Mouse (Mus musculus): ENCODE results near the gene Rhcg. TPM values are rescaled to one million over a fixed set of nuclear protein-coding genes. Genes with fewer than 3 reads are reported as not detected.

The Rhcg gene
- polyA plus RNA-seq, 1 experiment from 2014 or later, result 5.5 TPM

DNA sequence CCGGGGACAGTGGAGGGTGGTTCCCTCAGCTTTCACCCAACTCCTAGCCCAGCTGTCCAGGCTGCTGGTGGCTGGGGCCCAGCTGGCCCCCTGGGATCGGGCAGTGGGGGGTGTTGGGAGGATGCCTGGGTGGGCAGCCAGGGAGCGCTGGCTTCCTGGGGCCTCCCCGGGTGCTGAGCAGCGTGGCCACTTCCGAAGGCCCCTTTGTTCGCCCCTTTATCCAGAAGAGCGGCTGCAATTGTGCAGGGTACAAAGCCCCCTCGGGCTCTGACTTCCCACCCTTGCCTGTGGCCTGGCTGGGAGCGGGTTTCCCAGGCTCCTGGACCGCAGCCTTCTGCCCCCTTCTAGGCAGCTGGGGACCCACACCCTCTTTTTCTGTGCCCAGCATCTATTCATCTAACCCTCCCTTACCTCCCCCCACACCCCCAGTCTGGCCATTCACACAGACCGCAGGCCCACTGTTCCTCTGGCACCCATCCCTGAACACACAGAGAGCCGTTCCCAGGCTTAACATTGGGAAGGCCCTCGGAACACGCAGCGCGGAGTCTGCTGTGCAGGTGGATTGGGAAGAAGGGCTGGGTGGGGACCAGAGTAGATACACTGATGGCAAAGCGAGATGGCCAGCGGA lies 45.2 kb downstream of the Rhcg start:
- Histone ChIP-seq H3K9me3 (ENCODE audit: control insufficient read depth, low read length) (no peaks in the 10 kb centered on the region), H3K36me3 (ENCODE audit: control insufficient read depth, insufficient read depth, low read length) (no peaks in the 10 kb centered on the region), H3K9ac (ENCODE audit: low read length) (peak overlapping the region; percentile 23; the same call in 1 of the 2 replicates), H3K4me2 (ENCODE audit: low read depth, low read length, severe bottlenecking) (no peak overlapping the region), H3K4me3 (ENCODE audit: low read depth, low read length) (no peak overlapping the region), H3K27ac (ENCODE audit: low read depth, low read length) (peak overlapping the region; percentile 1; the same call in 1 of the 2 replicates), H3K4me1 (replicated peaks; ENCODE audit: control insufficient read depth, insufficient read depth, low read length) (peaks cover 21% of the 10 kb centered on the region), H3K27me3 (ENCODE audit: control insufficient read depth, insufficient read depth, low read length) (no peaks in the 10 kb centered on the region)
- ATAC-seq (replicated peaks; ENCODE audit: low FRiP score) (peak; percentile 51; the same call in 1 of the 2 replicates), DNase-seq (ENCODE audit: low spot score) (peak; percentile 58)
- 30% methylated on average over 19 of the region's 19 CpGs for WGBS

DNA sequence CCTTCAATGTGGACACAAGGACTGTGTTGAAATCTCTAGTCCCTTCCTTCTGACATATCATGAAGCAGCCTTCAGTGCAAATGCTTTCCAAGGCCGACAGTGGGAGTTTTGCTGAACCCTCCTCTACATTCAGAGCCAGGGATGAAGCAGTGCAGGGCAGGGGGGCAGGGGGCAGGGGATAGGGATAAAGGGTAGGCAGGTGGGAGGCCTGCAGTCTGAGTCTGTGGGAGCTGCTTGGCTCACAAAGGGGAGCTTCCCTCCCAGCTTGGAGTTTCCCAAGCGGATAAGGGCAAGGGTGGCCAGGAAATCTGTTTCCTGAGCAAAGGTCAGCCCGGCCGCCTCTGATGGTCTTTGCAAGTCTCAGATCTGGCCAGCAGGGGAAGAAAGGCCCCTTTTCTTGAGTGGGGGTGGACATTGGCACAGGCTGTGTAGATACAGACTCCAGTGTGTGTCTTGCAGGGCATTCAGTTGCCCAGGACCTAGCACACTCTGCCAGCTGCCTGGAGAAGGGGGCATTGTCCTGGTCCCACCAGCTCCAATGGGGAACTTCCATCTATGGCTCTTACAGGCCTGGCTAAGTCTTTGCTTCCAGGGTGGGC lies 48.4 kb downstream of the Rhcg start:
- H3K36me3 ChIP-seq (ENCODE audit: control insufficient read depth, insufficient read depth, low read length), result no peaks in the 10 kb centered on the region
- no peak overlapping the region for H3K9ac ChIP-seq (ENCODE audit: low read length)
- no peaks in the 10 kb centered on the region for H3K9me3 ChIP-seq (ENCODE audit: control insufficient read depth, low read length)
- 31% methylated on average over 4 of the region's 4 CpGs for WGBS
- no peak overlapping the region for H3K4me2 ChIP-seq (ENCODE audit: low read depth, low read length, severe bottlenecking)
- H3K27me3 ChIP-seq (ENCODE audit: control insufficient read depth, insufficient read depth, low read length), result no peaks in the 10 kb centered on the region
- DNase-seq (ENCODE audit: low spot score), result peak; percentile 48
- H3K4me3 ChIP-seq (ENCODE audit: low read depth, low read length), result no peak overlapping the region
- ATAC-seq (replicated peaks; ENCODE audit: low FRiP score), result no peak
- H3K4me1 ChIP-seq (replicated peaks; ENCODE audit: control insufficient read depth, insufficient read depth, low read length), result peaks cover 11% of the 10 kb centered on the region
- no peak overlapping the region for H3K27ac ChIP-seq (ENCODE audit: low read depth, low read length)

DNA sequence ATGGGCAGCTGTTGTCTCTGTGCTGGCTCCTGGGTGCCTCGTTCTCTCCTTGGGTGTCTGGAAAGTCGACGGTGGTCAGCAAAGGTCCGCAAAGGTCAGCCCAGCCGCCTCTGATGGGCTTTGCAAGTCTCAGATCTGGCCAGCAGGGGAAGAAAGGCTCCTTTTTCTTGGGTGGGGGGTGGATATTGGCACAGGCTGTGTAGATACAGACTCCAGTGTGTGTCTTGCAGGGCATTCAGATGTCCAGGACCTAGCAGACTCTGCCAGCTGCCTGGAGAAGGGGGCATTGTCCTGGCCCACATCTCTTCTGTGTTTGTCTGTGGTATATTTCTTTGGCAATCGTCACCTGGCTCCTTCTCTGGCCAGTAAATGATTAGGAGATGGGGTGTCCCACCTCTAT lies 49.2 kb downstream of the Rhcg start:
- H3K36me3 ChIP-seq (ENCODE audit: control insufficient read depth, insufficient read depth, low read length), result no peaks in the 10 kb centered on the region
- H3K27ac ChIP-seq (ENCODE audit: low read depth, low read length), result no peak overlapping the region
- peak; percentile 41 for DNase-seq (ENCODE audit: low spot score)
- no peak for ATAC-seq (replicated peaks; ENCODE audit: low FRiP score)
- H3K27me3 ChIP-seq (ENCODE audit: control insufficient read depth, insufficient read depth, low read length), result no peaks in the 10 kb centered on the region
- H3K9ac ChIP-seq (ENCODE audit: low read length), result no peak overlapping the region
- peaks cover 11% of the 10 kb centered on the region for H3K4me1 ChIP-seq (replicated peaks; ENCODE audit: control insufficient read depth, insufficient read depth, low read length)
- H3K4me3 ChIP-seq (ENCODE audit: low read depth, low read length), result no peak overlapping the region
- H3K4me2 ChIP-seq (ENCODE audit: low read depth, low read length, severe bottlenecking), result no peak overlapping the region
- H3K9me3 ChIP-seq (ENCODE audit: control insufficient read depth, low read length), result no peaks in the 10 kb centered on the region
- WGBS, result 65% methylated on average over 6 of the region's 6 CpGs

DNA sequence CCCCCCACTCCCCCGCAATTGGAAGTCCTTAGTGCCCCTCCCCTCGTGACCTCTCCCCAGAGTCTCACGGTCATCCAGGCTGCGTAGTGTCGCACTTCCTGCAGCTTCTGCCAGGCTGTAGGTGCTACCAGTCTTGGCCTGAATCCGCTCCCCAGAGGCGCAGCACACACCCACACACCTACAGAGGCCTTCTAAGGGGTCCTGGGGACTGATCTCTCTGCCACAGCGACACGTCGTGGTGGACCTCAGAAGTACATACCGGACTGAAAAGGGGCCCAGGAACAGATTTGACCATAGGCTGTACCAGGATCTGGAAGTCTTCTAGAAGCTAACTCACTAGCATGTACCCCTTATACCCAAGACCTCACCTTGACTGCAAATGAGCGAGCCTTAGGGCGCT lies 53.8 kb downstream of the Rhcg start:
- DNase-seq (ENCODE audit: low spot score) (peak; percentile 84), ATAC-seq (replicated peaks; ENCODE audit: low FRiP score) (peak; percentile 57)
- 22% methylated on average over 13 of the region's 13 CpGs for WGBS
- no peaks in the 10 kb centered on the region for H3K9me3 ChIP-seq (ENCODE audit: control insufficient read depth, low read length)
- no peak overlapping the region for H3K4me2 ChIP-seq (ENCODE audit: low read depth, low read length, severe bottlenecking)
- no peak overlapping the region for H3K4me3 ChIP-seq (ENCODE audit: low read depth, low read length)
- no peaks in the 10 kb centered on the region; the same call in 1 of the 2 replicates for H3K4me1 ChIP-seq (replicated peaks; ENCODE audit: control insufficient read depth, insufficient read depth, low read length)
- H3K9ac ChIP-seq (ENCODE audit: low read length), result no peak overlapping the region
- H3K36me3 ChIP-seq (ENCODE audit: control insufficient read depth, insufficient read depth, low read length), result no peaks in the 10 kb centered on the region
- no peak overlapping the region; the same call in 1 of the 2 replicates for H3K27ac ChIP-seq (ENCODE audit: low read depth, low read length)
- H3K27me3 ChIP-seq (ENCODE audit: control insufficient read depth, insufficient read depth, low read length), result no peaks in the 10 kb centered on the region; the same call in 1 of the 2 replicates

DNA sequence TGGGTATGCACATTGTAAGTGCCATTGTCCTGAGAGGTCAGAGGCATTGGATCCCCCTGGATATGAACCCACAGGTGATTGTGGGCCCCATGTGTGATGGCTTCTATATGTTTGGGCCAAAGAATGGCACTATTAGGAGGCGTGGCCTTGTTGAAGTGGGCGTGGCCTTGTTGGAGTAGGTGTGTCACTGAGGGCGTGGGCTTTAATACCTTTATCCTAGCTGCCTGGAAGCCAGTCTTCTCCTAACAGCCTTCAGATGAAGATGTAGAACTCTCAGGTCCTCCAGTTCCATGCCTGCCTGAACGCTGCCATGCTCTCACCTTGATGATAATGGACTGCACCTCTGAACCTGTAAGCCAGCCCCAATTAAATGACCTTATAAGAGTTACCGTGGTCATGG lies 55.1 kb downstream of the Rhcg start:
- H3K9ac ChIP-seq (ENCODE audit: low read length), result no peak overlapping the region
- ATAC-seq (replicated peaks; ENCODE audit: low FRiP score), result no peak
- H3K4me3 ChIP-seq (ENCODE audit: low read depth, low read length), result no peak overlapping the region
- no peaks in the 10 kb centered on the region for H3K9me3 ChIP-seq (ENCODE audit: control insufficient read depth, low read length)
- H3K27ac ChIP-seq (ENCODE audit: low read depth, low read length), result no peak overlapping the region
- H3K27me3 ChIP-seq (ENCODE audit: control insufficient read depth, insufficient read depth, low read length), result no peaks in the 10 kb centered on the region; the same call in 1 of the 2 replicates
- no peak overlapping the region for H3K4me2 ChIP-seq (ENCODE audit: low read depth, low read length, severe bottlenecking)
- peak; percentile 44 for DNase-seq (ENCODE audit: low spot score)
- 51% methylated on average over 5 of the region's 5 CpGs for WGBS
- no peaks in the 10 kb centered on the region for H3K36me3 ChIP-seq (ENCODE audit: control insufficient read depth, insufficient read depth, low read length)
- H3K4me1 ChIP-seq (replicated peaks; ENCODE audit: control insufficient read depth, insufficient read depth, low read length), result peaks cover 10% of the 10 kb centered on the region

DNA sequence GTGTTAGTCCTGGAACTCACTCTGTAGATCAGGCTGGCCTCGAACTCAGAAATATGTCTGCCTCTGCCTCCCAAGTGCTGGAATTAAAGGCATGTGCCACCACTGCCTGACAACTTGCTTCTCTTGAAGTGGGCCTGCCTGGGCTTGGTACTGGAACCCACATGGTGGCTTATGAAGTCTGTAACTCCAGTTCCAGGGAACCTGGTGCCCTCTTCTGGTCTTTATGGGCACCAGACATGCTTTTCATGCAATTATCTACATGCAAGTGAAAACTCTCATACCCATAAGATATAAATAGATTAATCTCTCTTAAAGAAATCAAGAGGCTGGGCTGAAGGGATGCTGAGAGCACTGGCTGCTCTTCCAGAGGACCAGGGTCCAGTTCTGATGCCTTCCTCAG lies 58.8 kb downstream of the Rhcg start:
- Histone ChIP-seq H3K36me3 (ENCODE audit: control insufficient read depth, insufficient read depth, low read length) (no peaks in the 10 kb centered on the region), H3K4me2 (ENCODE audit: low read depth, low read length, severe bottlenecking) (no peak overlapping the region), H3K9me3 (ENCODE audit: control insufficient read depth, low read length) (no peaks in the 10 kb centered on the region), H3K27ac (ENCODE audit: low read depth, low read length) (peak overlapping the region; percentile 72; the same call in 1 of the 2 replicates), H3K4me3 (ENCODE audit: low read depth, low read length) (no peak overlapping the region), H3K27me3 (ENCODE audit: control insufficient read depth, insufficient read depth, low read length) (peaks cover 9% of the 10 kb centered on the region; the same call in 1 of the 2 replicates), H3K9ac (ENCODE audit: low read length) (no peak overlapping the region; the same call in 1 of the 2 replicates), H3K4me1 (replicated peaks; ENCODE audit: control insufficient read depth, insufficient read depth, low read length) (peaks cover 22% of the 10 kb centered on the region)
- no peak for ATAC-seq (replicated peaks; ENCODE audit: low FRiP score)
- WGBS, result 79% methylated on average over 1 of the region's 1 CpGs
- DNase-seq (ENCODE audit: low spot score), result no peak

DNA sequence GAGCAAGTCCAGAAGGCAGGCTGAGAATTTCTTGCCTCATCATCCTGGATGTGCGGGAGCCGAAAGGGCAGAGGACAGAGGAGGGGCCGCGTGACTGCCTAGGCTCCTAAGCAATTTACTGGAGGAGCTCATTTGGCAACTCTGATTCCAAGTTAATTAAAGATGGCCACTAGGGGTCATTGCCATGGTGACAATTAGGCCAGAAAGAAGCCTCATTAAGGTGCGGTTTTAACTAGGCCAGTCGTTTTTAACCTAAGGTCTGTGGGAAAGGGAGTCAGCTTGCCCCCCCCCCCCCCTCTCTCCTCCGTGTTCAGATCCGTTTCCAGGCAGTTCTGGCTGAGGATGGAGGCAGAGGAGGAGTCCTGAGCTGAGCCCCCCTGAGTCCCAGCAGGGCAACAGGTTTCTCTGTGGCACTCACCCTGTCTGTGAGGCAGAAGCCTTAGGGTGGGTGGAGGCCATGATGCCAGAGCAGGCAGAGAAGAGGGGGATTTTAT lies 59.7 kb downstream of the Rhcg start:
- peak overlapping the region; percentile 72 for H3K27ac ChIP-seq (ENCODE audit: low read depth, low read length)
- ATAC-seq (replicated peaks; ENCODE audit: low FRiP score) (peak; percentile 73), DNase-seq (ENCODE audit: low spot score) (peak; percentile 74)
- peaks cover 13% of the 10 kb centered on the region; the same call in 1 of the 2 replicates for H3K27me3 ChIP-seq (ENCODE audit: control insufficient read depth, insufficient read depth, low read length)
- no peak overlapping the region for H3K4me3 ChIP-seq (ENCODE audit: low read depth, low read length)
- H3K36me3 ChIP-seq (ENCODE audit: control insufficient read depth, insufficient read depth, low read length), result no peaks in the 10 kb centered on the region
- H3K9me3 ChIP-seq (ENCODE audit: control insufficient read depth, low read length), result no peaks in the 10 kb centered on the region
- no peak overlapping the region for H3K4me2 ChIP-seq (ENCODE audit: low read depth, low read length, severe bottlenecking)
- WGBS, result 3% methylated on average over 8 of the region's 8 CpGs
- peaks cover 25% of the 10 kb centered on the region for H3K4me1 ChIP-seq (replicated peaks; ENCODE audit: control insufficient read depth, insufficient read depth, low read length)
- H3K9ac ChIP-seq (ENCODE audit: low read length), result peak overlapping the region; percentile 23; the same call in 1 of the 2 replicates

DNA sequence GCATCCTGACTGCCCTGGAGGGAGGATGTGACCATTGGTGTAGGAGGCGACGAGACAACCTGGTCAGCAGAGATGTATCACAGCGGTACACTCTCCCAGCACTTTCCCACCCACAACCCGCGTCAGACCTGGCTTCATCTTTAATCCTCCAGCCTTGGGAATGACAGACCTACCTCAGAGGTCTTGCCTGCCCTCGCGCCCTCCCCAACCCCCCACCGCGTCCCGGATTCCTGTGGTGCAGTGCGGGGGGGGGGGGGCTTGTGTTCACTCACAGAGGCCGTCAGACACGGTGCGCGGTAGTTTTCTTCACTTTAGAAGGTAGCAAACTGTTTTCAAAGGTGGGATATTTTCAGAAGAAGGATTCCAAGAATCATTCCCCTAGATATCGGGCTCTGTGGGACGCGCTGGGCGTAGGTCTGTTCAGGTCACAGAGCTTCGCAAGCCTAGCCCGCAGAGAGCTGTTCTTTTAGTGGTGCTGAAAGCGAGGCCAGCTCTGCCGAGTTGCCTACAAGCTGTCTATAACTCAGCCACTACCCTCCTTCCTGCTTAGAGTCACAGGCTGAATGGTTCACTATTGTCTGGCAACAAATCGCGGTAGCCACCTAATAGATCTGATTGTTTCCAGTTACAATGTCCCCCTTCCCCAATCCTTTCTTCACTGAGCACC lies 62.0 kb downstream of the Rhcg start:
- WGBS, result 2% methylated on average over 25 of the region's 25 CpGs
- ATAC-seq (replicated peaks; ENCODE audit: low FRiP score) (no peak), DNase-seq (ENCODE audit: low spot score) (peak; percentile 71)
- H3K4me3 ChIP-seq (ENCODE audit: low read depth, low read length), result no peak overlapping the region
- H3K4me2 ChIP-seq (ENCODE audit: low read depth, low read length, severe bottlenecking), result peak overlapping the region; percentile 31; the same call in 1 of the 2 replicates
- H3K4me1 ChIP-seq (replicated peaks; ENCODE audit: control insufficient read depth, insufficient read depth, low read length), result peaks cover 31% of the 10 kb centered on the region
- peak overlapping the region; percentile 43 for H3K9ac ChIP-seq (ENCODE audit: low read length)
- no peaks in the 10 kb centered on the region for H3K36me3 ChIP-seq (ENCODE audit: control insufficient read depth, insufficient read depth, low read length)
- no peaks in the 10 kb centered on the region for H3K9me3 ChIP-seq (ENCODE audit: control insufficient read depth, low read length)
- H3K27ac ChIP-seq (ENCODE audit: low read depth, low read length), result no peak overlapping the region
- H3K27me3 ChIP-seq (ENCODE audit: control insufficient read depth, insufficient read depth, low read length), result peaks cover 14% of the 10 kb centered on the region; the same call in 1 of the 2 replicates

All from forebrain, embryonic 11.5 days (tissue).